Mouse (Mus musculus) limb, embryonic 13.5 days (tissue): Measurements from ENCODE around the gene Cyp2j5. TPM values are rescaled to one million over a fixed set of nuclear protein-coding genes. Genes with fewer than 3 reads are reported as not detected.

Experiments
- ATAC-seq: fragments of 200-750 bp; cut with Nextera tagmentation; 2 replicates; pipeline ENCODE4 v1.8.0; 2017; ENCODE audit warnings: low read depth, moderate number of reproducible peaks, moderate TSS enrichment; ENCODE audit not compliant: low FRiP score
- H3K27ac ChIP-seq: fragments of 300-500 bp; sonication (generic); 2 replicates; pipeline ENCODE4 v1.5.1; 2015; ENCODE audit warnings: inconsistent platforms, mild to moderate bottlenecking, moderate library complexity
- H3K27me3 ChIP-seq: fragments of 300-500 bp; sonication (generic); 2 replicates; pipeline ENCODE4 v1.6.1; 2015; ENCODE audit warnings: mild to moderate bottlenecking, inconsistent platforms
- H3K36me3 ChIP-seq: fragments of 300-500 bp; sonication (generic); 2 replicates; pipeline ENCODE4 v1.6.1; 2015; ENCODE audit warnings: inconsistent platforms, mild to moderate bottlenecking, moderate library complexity
- H3K4me1 ChIP-seq: fragments of 300-500 bp; sonication (generic); 2 replicates; pipeline ENCODE4 v1.6.1; 2015; ENCODE audit warnings: inconsistent platforms
- H3K4me2 ChIP-seq: fragments of 300-500 bp; sonication (generic); replicated peaks from 2 replicates; pipeline ENCODE4 v1.6.1; 2015; ENCODE audit warnings: inconsistent platforms, mild to moderate bottlenecking, moderate library complexity
- H3K4me3 ChIP-seq: fragments of 300-500 bp; sonication (generic); 2 replicates; pipeline ENCODE4 v1.5.1; 2015; ENCODE audit warnings: moderate library complexity, mild to moderate bottlenecking, inconsistent platforms
- H3K9ac ChIP-seq: fragments of 300-500 bp; sonication (generic); 2 replicates; pipeline ENCODE4 v1.6.1; 2015; ENCODE audit warnings: mild to moderate bottlenecking, inconsistent platforms
- H3K9me3 ChIP-seq: fragments of 300-500 bp; sonication (generic); 2 replicates; pipeline ENCODE4 v1.6.1; 2016; ENCODE audit warnings: inconsistent platforms
- WGBS: fragments of 180-500 bp; shearing (Covaris S2); methylation state at CpG from one replicate; pipeline ENCODE4 v1.1.7; 2015; 5-methylcytosine and 5-hydroxymethylcytosine counted together
- polyA plus RNA-seq: library from polyadenylated mRNA; unstranded; fragments of >200 nt; fragmentation: Nextera tagmentation; extraction: Ambion mirVana; gene quantifications from 2 replicates; pipeline ENCODE4 v1.2.1, GENCODE M21; 2015

Gene Cyp2j5
- polyA plus RNA-seq, result not detected in 2 replicates

DNA sequence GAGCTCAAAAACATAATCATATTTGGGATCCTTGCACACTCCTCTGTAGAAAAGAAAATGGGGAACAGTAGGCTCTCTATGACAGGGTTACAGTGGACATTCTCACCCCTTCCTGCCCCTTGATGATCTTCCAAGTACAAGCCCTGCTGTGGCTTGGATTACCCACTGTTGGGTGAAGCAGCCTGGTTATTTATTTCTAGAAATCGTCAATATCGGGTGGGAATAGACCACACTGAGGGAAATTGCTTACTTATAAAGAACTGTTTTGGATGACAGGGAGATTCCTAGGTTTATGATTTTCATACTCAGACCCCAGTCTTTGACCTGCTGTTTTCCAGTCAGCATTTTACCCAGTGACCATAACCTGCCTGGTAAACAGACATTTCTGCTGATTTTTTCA lies at the start of gene Cyp2j5:
Cyp2j5 (minus strand) TSS at position 164 of the 400 bp plus-strand sequence.
- Histone ChIP-seq H3K9me3 (no peaks in the 10 kb centered on the region), H3K9ac (no peak within 1 kb of the TSS), H3K27ac (no peak within 1 kb of the TSS), H3K4me1 (no peaks in the 10 kb centered on the region), H3K4me3 (no peak within 1 kb of the TSS), H3K36me3 (no peaks in the 10 kb centered on the region), H3K27me3 (no peaks in the 10 kb centered on the region), H3K4me2 (no peak within 1 kb of the TSS)
- no peak for ATAC-seq
- 95% methylated on average over 2 of the region's 2 CpGs for WGBS

DNA sequence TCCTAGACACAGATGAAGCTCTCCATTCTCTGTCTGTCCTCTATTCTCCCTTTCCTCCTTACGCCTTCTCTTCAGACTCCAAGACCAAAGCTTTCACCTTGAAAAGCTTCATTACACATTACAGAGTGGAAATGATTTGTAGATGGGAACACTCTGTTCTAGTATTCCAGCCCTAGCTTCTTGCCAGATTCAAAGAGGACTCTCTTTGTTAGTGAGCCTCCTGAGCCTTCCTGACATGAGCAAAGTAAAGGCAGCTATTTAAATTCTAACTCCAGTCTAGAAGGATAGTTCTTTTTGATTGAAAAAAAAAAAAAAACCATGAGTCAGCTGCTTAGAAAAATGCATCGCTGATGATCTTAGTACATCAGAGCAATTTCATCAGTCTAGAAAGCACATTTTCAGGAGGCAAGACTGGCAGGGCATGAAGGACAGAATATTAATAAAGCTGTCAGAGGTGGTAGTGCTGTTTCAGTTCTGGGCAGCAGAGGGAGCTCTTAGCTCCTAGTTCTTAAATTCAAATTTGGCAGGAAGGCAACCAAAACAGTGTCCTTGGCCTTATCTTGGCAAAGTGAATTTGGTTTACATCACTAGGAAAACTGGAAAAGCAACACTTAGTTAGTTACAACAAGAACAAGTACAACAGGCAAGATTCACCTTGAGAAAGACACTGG lies 41.5 kb upstream of the Cyp2j5 start:
- Histone ChIP-seq H3K27me3 (no peaks in the 10 kb centered on the region), H3K4me2 (no peak overlapping the region), H3K27ac (no peak overlapping the region), H3K4me1 (no peaks in the 10 kb centered on the region), H3K9me3 (no peaks in the 10 kb centered on the region), H3K9ac (no peak overlapping the region), H3K36me3 (no peaks in the 10 kb centered on the region), H3K4me3 (no peak overlapping the region)
- 62% methylated on average over 2 of the region's 2 CpGs for WGBS
- no peak for ATAC-seq

DNA sequence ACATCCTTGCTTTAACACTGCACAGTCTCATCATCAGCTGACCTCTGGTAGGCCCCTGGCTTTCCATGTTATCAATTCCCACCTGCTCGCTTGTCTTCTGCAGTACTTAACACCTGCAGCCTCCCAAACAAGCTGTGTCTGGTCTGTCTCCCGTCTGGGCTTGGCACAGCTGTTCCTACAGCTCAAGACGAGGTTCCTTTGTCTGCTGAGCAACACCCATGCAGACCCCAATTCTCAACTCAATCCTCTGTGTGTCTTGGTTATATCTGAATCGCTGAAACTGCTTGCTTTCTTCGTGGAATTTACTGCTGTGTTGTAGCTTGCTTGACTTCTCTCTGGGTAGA lies 34.2 kb upstream of the Cyp2j5 start:
- 58% methylated on average over 5 of the region's 5 CpGs for WGBS
- Histone ChIP-seq H3K4me3 (no peak overlapping the region), H3K36me3 (no peaks in the 10 kb centered on the region), H3K9ac (no peak overlapping the region), H3K9me3 (no peaks in the 10 kb centered on the region), H3K27me3 (no peaks in the 10 kb centered on the region), H3K4me1 (peaks cover 20% of the 10 kb centered on the region), H3K27ac (no peak overlapping the region), H3K4me2 (no peak overlapping the region)
- 0 out of 2 replicates have a peak, but pooled peaks have one; percentile 45 for ATAC-seq

DNA sequence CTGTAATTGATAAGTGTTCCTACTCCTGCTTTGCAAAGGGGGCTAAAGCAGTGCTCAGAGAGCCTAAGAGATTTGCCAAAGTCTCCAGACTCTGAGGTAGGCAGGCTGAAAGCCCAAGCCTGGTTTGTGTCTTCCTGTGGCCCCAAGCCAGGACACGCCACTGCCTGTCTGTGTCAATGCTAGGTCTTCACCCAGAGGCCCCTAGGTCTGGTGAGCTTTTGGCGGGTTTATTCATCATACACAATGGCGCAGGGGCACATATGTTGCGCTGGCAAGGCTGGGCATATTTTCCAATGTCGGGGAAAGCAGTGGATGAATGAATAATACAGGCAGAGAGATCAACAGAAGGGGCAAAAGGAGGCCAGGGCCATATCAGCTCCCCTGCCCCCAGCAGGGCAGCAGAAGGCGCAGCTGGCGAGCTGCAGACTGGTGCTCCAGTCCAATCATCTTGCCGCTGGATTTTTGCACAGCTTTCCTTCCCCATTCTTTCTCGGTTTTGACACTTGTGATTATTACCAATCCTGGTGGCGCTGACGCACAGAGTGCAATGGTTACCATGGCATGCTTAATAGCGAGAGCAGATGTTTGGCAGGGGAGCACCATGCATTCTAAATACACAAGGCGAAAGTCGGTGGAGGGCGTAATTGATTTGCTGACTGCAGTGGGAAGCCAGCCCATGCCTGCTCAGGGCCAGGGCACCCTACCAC lies 33.7 kb upstream of the Cyp2j5 start:
- H3K27me3 ChIP-seq, result no peaks in the 10 kb centered on the region
- peaks cover 20% of the 10 kb centered on the region for H3K4me1 ChIP-seq
- no peaks in the 10 kb centered on the region for H3K9me3 ChIP-seq
- WGBS, result 73% methylated on average over 15 of the region's 15 CpGs
- no peaks in the 10 kb centered on the region for H3K36me3 ChIP-seq
- H3K4me2 ChIP-seq, result no peak overlapping the region
- ATAC-seq, result peak; percentile 54; the same call in 1 of the 2 replicates
- no peak overlapping the region for H3K4me3 ChIP-seq
- no peak overlapping the region for H3K9ac ChIP-seq
- H3K27ac ChIP-seq, result no peak overlapping the region

DNA sequence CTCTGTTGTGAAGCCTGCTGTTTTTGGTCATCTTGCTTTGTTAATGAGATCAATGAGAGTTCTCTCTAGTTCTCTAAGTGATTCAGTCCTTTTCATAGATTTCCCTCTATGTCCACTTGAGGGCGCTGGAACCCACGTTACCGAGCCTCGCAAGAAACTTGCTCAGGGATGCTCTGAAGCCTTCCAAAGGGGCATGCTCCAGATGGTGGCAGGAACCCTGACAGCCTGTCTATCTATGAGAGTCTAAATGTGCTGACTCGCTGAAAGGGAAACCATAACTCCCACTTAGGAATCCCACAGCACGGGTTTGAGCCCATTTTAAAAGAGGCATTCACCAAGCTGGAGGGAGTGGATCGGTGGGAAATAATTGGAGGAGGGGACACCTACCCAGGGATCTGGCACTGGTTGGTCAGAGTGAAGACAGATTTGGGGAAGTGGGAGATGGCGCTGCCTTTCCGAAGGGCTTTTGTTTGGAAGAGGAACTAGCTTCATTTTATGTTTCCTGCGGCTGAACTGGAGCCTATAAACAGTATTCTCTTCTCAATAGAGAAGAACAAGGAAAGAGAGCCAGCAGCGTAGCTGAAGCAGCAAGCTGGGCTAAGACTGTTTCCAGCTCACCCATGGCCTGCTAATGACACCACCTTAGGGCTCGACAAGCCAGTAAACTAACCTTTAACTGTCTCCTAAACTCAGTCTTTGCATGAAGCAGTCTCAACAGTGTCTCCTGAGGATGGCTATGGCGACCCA lies 32.8 kb upstream of the Cyp2j5 start:
- Histone ChIP-seq H3K4me1 (peaks cover 20% of the 10 kb centered on the region), H3K27me3 (no peaks in the 10 kb centered on the region), H3K9me3 (no peaks in the 10 kb centered on the region), H3K27ac (no peak overlapping the region), H3K4me3 (no peak overlapping the region), H3K36me3 (no peaks in the 10 kb centered on the region), H3K9ac (no peak overlapping the region), H3K4me2 (peak overlapping the region; percentile 41)
- 29% methylated on average over 13 of the region's 13 CpGs for WGBS
- ATAC-seq, result peak; percentile 59; the same call in 1 of the 2 replicates

DNA sequence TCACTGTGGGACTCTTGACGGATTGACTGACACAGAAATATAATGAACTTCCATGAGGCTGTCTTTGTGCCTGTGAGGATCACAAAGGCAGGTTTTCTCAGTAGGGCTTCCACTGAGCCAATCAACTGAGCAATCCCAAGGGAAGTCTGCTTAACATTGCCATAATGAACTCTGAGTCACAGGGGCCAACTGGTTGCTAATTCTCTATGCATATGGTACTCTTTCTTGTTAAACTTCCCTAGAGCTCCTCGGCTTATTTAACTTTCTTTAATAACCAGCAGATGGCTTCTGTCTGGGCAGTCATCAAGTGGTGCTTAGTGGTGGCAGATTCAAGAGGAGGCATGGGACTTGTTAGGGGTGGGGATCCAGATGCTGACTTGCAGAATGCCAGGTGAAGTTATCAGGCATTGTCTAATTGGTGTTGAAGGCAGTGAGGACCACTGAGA lies 23.4 kb upstream of the Cyp2j5 start:
- no peaks in the 10 kb centered on the region for H3K27me3 ChIP-seq
- H3K27ac ChIP-seq, result no peak overlapping the region
- H3K4me1 ChIP-seq, result no peaks in the 10 kb centered on the region; the same call in 1 of the 2 replicates
- H3K36me3 ChIP-seq, result no peaks in the 10 kb centered on the region
- no peak overlapping the region for H3K4me3 ChIP-seq
- WGBS, result 33% methylated on average over 2 of the region's 2 CpGs
- H3K4me2 ChIP-seq, result no peak overlapping the region
- H3K9me3 ChIP-seq, result no peaks in the 10 kb centered on the region
- H3K9ac ChIP-seq, result no peak overlapping the region
- no peak for ATAC-seq

DNA sequence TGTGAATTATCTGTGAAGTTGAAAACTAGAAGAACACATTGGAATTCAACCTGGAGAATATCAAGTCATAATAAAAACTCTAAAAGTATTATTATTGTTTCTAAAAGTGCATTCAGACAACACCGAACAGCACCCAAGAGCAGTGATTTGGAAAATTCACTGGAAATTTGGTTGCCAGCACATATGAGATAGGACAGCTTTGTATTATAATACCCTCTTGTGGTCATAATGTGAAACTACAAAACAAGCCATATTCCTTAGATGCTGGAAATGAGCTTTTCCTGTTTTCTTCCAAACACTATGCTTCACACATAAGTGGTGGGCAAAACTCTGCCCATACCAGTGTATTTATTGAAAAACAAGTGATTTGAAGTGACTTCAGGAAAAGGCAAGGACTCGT lies 19.5 kb upstream of the Cyp2j5 start:
- Histone ChIP-seq H3K27me3 (no peaks in the 10 kb centered on the region), H3K27ac (no peak overlapping the region), H3K9ac (no peak overlapping the region), H3K4me2 (no peak overlapping the region), H3K9me3 (no peaks in the 10 kb centered on the region), H3K4me1 (no peaks in the 10 kb centered on the region; the same call in 1 of the 2 replicates), H3K4me3 (no peak overlapping the region), H3K36me3 (no peaks in the 10 kb centered on the region)
- 33% methylated on average over 2 of the region's 2 CpGs for WGBS
- peak; percentile 61; the same call in 1 of the 2 replicates for ATAC-seq

DNA sequence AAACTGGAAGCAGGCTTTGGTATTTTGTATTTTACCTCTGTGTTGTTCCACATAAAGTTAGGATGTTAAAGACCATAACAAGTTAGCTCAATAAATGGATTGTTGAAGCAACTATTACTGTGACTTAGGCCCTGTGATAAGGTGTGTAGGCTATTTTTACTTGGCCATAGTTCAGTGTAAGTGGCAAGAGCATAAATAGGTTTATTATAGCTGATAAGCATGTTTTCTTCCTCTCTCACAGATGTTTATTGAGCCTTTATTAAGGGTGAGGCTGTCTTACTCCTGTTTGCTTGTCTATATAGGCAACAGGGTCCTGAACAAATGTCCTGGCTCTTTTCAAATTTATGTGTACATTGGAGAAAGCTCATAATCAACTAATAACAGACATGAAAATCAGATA lies 17.0 kb upstream of the Cyp2j5 start:
- no peaks in the 10 kb centered on the region for H3K9me3 ChIP-seq
- no peak overlapping the region for H3K27ac ChIP-seq
- no peak for ATAC-seq
- H3K4me3 ChIP-seq, result no peak overlapping the region
- H3K36me3 ChIP-seq, result no peaks in the 10 kb centered on the region
- H3K27me3 ChIP-seq, result no peaks in the 10 kb centered on the region
- H3K9ac ChIP-seq, result no peak overlapping the region
- no peak overlapping the region for H3K4me2 ChIP-seq
- no peaks in the 10 kb centered on the region; the same call in 1 of the 2 replicates for H3K4me1 ChIP-seq

DNA sequence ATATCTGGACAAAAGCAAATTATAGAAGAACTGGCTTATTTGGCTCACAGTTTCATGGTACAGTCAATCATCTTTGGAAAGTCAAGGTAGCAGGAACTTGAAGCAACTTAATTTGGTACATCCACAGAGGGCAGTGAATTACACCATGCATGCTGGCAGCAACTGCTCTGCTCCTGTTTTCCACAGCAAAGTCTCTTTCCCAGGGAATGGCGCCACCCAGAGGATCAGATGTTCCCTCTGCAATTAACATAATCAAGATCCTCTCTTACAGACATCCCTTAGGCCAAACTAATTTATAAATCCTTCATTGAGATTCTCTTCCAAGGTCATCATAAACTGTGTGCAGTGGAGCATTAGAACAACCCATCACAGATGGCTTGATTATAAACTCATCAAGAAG lies 16.3 kb upstream of the Cyp2j5 start:
- H3K4me3 ChIP-seq, result no peak overlapping the region
- no peaks in the 10 kb centered on the region for H3K36me3 ChIP-seq
- no peaks in the 10 kb centered on the region for H3K27me3 ChIP-seq
- H3K9ac ChIP-seq, result no peak overlapping the region
- no peaks in the 10 kb centered on the region for H3K9me3 ChIP-seq
- no peak overlapping the region for H3K27ac ChIP-seq
- no peak overlapping the region for H3K4me2 ChIP-seq
- no peaks in the 10 kb centered on the region; the same call in 1 of the 2 replicates for H3K4me1 ChIP-seq
- WGBS, result 9% methylated on average over 1 of the region's 1 CpGs
- ATAC-seq, result no peak

DNA sequence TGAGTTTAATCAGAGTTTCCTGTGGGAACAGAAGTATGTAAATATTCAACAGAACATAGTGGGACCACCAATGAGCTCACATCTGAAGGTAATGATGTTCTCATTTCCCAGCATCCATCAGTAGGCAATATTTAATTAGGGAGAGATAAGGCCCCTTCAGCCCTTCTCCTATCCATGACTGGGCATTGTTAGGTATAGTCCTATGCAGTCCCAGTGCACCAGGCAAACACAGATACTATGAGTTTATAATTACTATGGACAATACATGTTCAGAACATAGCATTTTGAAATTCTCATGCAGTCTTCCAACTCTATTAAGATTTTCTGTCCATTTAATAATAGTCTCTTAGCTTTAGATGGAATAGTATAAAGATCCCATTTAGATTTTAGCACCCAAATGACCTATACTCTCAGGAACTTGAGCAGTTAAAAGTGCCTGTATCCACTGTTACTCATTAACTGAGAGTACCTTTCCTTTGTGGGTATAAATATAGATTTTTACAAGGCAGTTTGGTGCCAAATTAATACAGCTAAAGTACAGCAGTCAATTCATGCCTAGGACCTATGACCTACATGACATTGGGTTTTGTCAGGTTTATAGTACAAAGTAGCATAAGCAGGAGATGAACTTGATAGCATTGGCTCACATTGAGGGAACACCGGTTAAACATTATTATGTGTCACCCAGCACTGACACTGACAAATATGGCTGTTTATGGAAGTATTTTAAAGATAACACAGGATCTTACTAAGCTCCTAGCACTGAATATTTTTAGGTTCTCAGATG lies 907 bp upstream of the Cyp2j5 start:
- Histone ChIP-seq H3K36me3 (no peaks in the 10 kb centered on the region), H3K4me2 (no peak overlapping the region), H3K9ac (no peak overlapping the region), H3K27me3 (no peaks in the 10 kb centered on the region), H3K4me1 (no peaks in the 10 kb centered on the region), H3K4me3 (no peak overlapping the region), H3K27ac (no peak overlapping the region), H3K9me3 (no peaks in the 10 kb centered on the region)
- no peak for ATAC-seq
- WGBS, result 80% methylated on average over 1 of the region's 1 CpGs

DNA sequence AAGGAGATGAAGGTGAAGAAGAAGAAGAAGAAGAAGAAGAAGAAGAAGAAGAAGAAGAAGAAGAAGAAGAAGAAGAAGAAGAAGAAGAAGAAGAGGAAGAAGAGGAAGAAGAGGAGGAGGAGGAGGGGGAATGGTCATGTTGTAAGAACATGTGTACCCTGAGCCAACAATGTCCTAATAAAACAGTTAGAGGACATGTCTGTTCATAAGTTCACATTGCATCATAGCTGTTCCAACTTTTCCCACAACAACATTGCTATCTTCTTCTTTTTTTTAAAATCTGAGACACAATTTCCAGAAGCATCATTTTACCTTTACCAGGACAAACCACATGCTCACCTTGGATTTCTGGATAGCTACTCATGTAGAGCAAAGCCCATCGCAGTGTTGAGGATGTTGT lies 28.5 kb downstream of the Cyp2j5 start:
- Histone ChIP-seq H3K27me3 (no peaks in the 10 kb centered on the region), H3K4me3 (no peak overlapping the region), H3K4me2 (no peak overlapping the region), H3K9ac (no peak overlapping the region), H3K27ac (no peak overlapping the region), H3K9me3 (no peaks in the 10 kb centered on the region), H3K36me3 (no peaks in the 10 kb centered on the region), H3K4me1 (no peaks in the 10 kb centered on the region)
- ATAC-seq, result no peak
- 76% methylated on average over 1 of the region's 1 CpGs for WGBS

DNA sequence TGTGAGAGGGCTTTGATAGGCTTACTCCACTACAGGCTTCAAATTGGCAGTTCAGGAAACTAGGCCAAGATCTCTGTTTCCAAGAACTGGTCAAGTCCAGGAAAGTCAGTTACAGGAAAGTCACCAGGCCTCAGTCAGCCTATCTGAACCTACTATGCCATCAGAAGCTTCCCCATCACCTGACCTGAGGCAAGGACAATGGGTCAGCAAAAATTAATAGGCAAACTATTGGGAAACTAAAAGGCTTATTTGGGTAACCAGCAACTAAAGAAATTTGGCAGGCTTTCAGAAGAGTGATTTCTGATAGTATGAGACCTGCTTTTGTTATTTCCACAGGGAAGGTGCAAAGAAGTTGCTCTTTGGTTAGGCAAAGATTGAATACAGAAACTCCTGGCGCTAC lies 41.5 kb downstream of the Cyp2j5 start:
- H3K4me1 ChIP-seq, result no peaks in the 10 kb centered on the region
- ATAC-seq, result no peak
- no peak overlapping the region for H3K4me2 ChIP-seq
- no peaks in the 10 kb centered on the region for H3K27me3 ChIP-seq
- no peaks in the 10 kb centered on the region for H3K36me3 ChIP-seq
- no peaks in the 10 kb centered on the region for H3K9me3 ChIP-seq
- H3K27ac ChIP-seq, result no peak overlapping the region
- H3K9ac ChIP-seq, result no peak overlapping the region
- whole genome bisulfite sequencing, result 90% methylated on average over 1 of the region's 1 CpGs
- H3K4me3 ChIP-seq, result no peak overlapping the region
